Mouse (Mus musculus): Measurements from ENCODE around the gene Nphp3. TPM values are rescaled to one million over a fixed set of nuclear protein-coding genes. Genes with fewer than 3 reads are reported as not detected.

The Nphp3 gene
- total RNA-seq (2014; fragmentation: Nextera tagmentation), result not detected in 2 replicates
- 0.05 TPM in 1 of 2 replicates, not detected in the other for total RNA-seq (2017)
- not detected in 2 replicates for polyA plus RNA-seq (2012)

GRCm38 (mm10) chr9:104001921-104002859 is at the start of gene Nphp3:
TSS of gene Nphp3 (plus strand) at chr9:104002544.
- peak; percentile 84 for ATAC-seq (ENCODE audit: extremely low read depth, insufficient number of reproducible peaks, low FRiP score, poor library complexity, severe bottlenecking)

GRCm38 (mm10) chr9:103958722-103959121 is 43.6 kb upstream of the Nphp3 start:
- no peaks in the 10 kb centered on the region for H3K4me1 ChIP-seq (ENCODE audit: insufficient read depth, low read depth, low read length)

More at GRCm38 (mm10) chr9:104001921-104002859, at the start of gene Nphp3:
- H3K9me3 ChIP-seq (replicated peaks), result peaks cover 12% of the 10 kb centered on the region
- TF ChIP-seq TAL1 (conservative IDR thresholded peaks at IDR 0.05; ENCODE audit: low read depth, low read length), result no peak
- TF ChIP-seq CTCF (IDR thresholded peaks at IDR 0.05; ENCODE audit: low read depth, low read length), result no peak
- TF ChIP-seq GATA2 (IDR thresholded peaks at IDR 0.05; ENCODE audit: borderline replicate concordance, low read depth, low read length), result no peak
- no peak for TF ChIP-seq GATA1 (IDR thresholded peaks at IDR 0.05; ENCODE audit: borderline replicate concordance, low read length)
- TF ChIP-seq POLR2AphosphoS5 (IDR thresholded peaks at IDR 0.05; ENCODE audit: insufficient replicate concordance, low read depth, low read length), result no peak
- no peaks in the 10 kb centered on the region for H3K36me3 ChIP-seq (replicated peaks)
- DNase-seq (ENCODE audit: low spot score), result peak; percentile 1
- peaks cover 7% of the 10 kb centered on the region; the same call in 1 of the 2 replicates for H3K4me1 ChIP-seq (ENCODE audit: insufficient read depth, low read depth, low read length)
- H3K4me3 ChIP-seq (ENCODE audit: low read depth, low read length), result peak within 1 kb of the TSS; percentile 48; the same call in 1 of the 2 replicates
- peaks cover 4% of the 10 kb centered on the region; the same call in 1 of the 2 replicates for H3K27me3 ChIP-seq (ENCODE audit: insufficient read depth, low read length)

GRCm38 (mm10) chr9:103959989-103960388 is 42.4 kb upstream of the Nphp3 start:
- no peaks in the 10 kb centered on the region for H3K4me1 ChIP-seq (ENCODE audit: insufficient read depth, low read depth, low read length)
- H3K9me3 ChIP-seq (replicated peaks), result peaks cover 26% of the 10 kb centered on the region
- no peaks in the 10 kb centered on the region for H3K36me3 ChIP-seq (replicated peaks)
- DNase-seq (ENCODE audit: low spot score), result no peak
- no peak for ATAC-seq (ENCODE audit: extremely low read depth, insufficient number of reproducible peaks, low FRiP score, poor library complexity, severe bottlenecking)
- H3K27me3 ChIP-seq (ENCODE audit: insufficient read depth, low read length), result no peaks in the 10 kb centered on the region
- no peak overlapping the region for H3K4me3 ChIP-seq (ENCODE audit: low read depth, low read length)
- TF ChIP-seq TAL1 (conservative IDR thresholded peaks at IDR 0.05; ENCODE audit: low read depth, low read length), result no peak

More at GRCm38 (mm10) chr9:103958722-103959121, 43.6 kb upstream of the Nphp3 start:
- DNase-seq (ENCODE audit: low spot score) (no peak), ATAC-seq (ENCODE audit: extremely low read depth, insufficient number of reproducible peaks, low FRiP score, poor library complexity, severe bottlenecking) (no peak)
- H3K36me3 ChIP-seq (replicated peaks), result no peaks in the 10 kb centered on the region
- no peak overlapping the region for H3K4me3 ChIP-seq (ENCODE audit: low read depth, low read length)
- peaks cover 22% of the 10 kb centered on the region for H3K9me3 ChIP-seq (replicated peaks)
- H3K27me3 ChIP-seq (ENCODE audit: insufficient read depth, low read length), result no peaks in the 10 kb centered on the region
- TF ChIP-seq TAL1 (conservative IDR thresholded peaks at IDR 0.05; ENCODE audit: low read depth, low read length) (no peak), GATA2 (IDR thresholded peaks at IDR 0.05; ENCODE audit: borderline replicate concordance, low read depth, low read length) (no peak), GATA1 (IDR thresholded peaks at IDR 0.05; ENCODE audit: borderline replicate concordance, low read length) (no peak), CTCF (IDR thresholded peaks at IDR 0.05; ENCODE audit: low read depth, low read length) (no peak), POLR2AphosphoS5 (IDR thresholded peaks at IDR 0.05; ENCODE audit: insufficient replicate concordance, low read depth, low read length) (no peak)

- peak; percentile 34; the same call in 1 of the 2 replicates for ATAC-seq (ENCODE audit: extremely low read depth, insufficient number of reproducible peaks, low FRiP score, poor library complexity, severe bottlenecking)
- Histone ChIP-seq H3K4me1 (ENCODE audit: insufficient read depth, low read depth, low read length) (no peaks in the 10 kb centered on the region), H3K9me3 (replicated peaks) (no peaks in the 10 kb centered on the region), H3K27me3 (ENCODE audit: insufficient read depth, low read length) (no peaks in the 10 kb centered on the region), H3K4me3 (ENCODE audit: low read depth, low read length) (no peak overlapping the region), H3K36me3 (replicated peaks) (no peaks in the 10 kb centered on the region)
- DNase-seq (ENCODE audit: low spot score), result peak; percentile 6
- TF ChIP-seq TAL1 (conservative IDR thresholded peaks at IDR 0.05; ENCODE audit: low read depth, low read length) (no peak), GATA2 (IDR thresholded peaks at IDR 0.05; ENCODE audit: borderline replicate concordance, low read depth, low read length) (no peak), GATA1 (IDR thresholded peaks at IDR 0.05; ENCODE audit: borderline replicate concordance, low read length) (no peak), POLR2AphosphoS5 (IDR thresholded peaks at IDR 0.05; ENCODE audit: insufficient replicate concordance, low read depth, low read length) (no peak), CTCF (IDR thresholded peaks at IDR 0.05; ENCODE audit: low read depth, low read length) (no peak)
Observed at GRCm38 (mm10) chr9:103996496-103996895, 5.8 kb upstream of the Nphp3 start.

GRCm38 (mm10) chr9:104000601-104001000 is 1.7 kb upstream of the Nphp3 start:
- no peak overlapping the region for H3K4me3 ChIP-seq (ENCODE audit: low read depth, low read length)
- DNase-seq (ENCODE audit: low spot score), result no peak
- ATAC-seq (ENCODE audit: extremely low read depth, insufficient number of reproducible peaks, low FRiP score, poor library complexity, severe bottlenecking), result no peak
- H3K4me1 ChIP-seq (ENCODE audit: insufficient read depth, low read depth, low read length), result peaks cover 7% of the 10 kb centered on the region; the same call in 1 of the 2 replicates
- H3K36me3 ChIP-seq (replicated peaks), result no peaks in the 10 kb centered on the region
- peaks cover 4% of the 10 kb centered on the region; the same call in 1 of the 2 replicates for H3K27me3 ChIP-seq (ENCODE audit: insufficient read depth, low read length)
- peaks cover 12% of the 10 kb centered on the region for H3K9me3 ChIP-seq (replicated peaks)
- TF ChIP-seq TAL1 (conservative IDR thresholded peaks at IDR 0.05; ENCODE audit: low read depth, low read length) (no peak), POLR2AphosphoS5 (IDR thresholded peaks at IDR 0.05; ENCODE audit: insufficient replicate concordance, low read depth, low read length) (no peak), CTCF (IDR thresholded peaks at IDR 0.05; ENCODE audit: low read depth, low read length) (no peak), GATA2 (IDR thresholded peaks at IDR 0.05; ENCODE audit: borderline replicate concordance, low read depth, low read length) (no peak)

DNA sequence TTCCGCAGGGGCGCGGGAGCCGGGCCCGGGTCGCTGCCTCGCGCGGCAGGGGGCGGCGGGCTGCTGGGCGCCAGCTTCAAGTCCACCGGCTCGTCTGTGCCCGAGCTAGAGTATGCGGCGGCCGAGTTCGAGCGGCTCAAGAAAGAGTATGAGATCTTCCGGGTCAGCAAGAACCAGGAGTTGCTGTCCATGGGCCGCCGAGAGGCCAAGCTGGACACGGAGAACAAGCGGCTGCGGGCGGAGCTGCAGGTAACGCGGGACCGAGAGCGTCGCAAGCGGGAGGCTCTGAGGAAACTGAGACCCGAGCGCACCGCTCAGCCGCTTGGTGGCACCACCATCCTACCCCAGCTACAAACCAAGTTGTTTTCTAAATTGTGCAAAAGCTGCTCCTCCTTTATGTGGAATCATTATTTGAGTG is 578 bp downstream of the Nphp3 start:
- TF ChIP-seq GATA1 (IDR thresholded peaks at IDR 0.05; ENCODE audit: borderline replicate concordance, low read length) (no peak), POLR2AphosphoS5 (IDR thresholded peaks at IDR 0.05; ENCODE audit: insufficient replicate concordance, low read depth, low read length) (no peak), TAL1 (conservative IDR thresholded peaks at IDR 0.05; ENCODE audit: low read depth, low read length) (no peak), CTCF (IDR thresholded peaks at IDR 0.05; ENCODE audit: low read depth, low read length) (no peak), GATA2 (IDR thresholded peaks at IDR 0.05; ENCODE audit: borderline replicate concordance, low read depth, low read length) (no peak)
- DNase-seq (ENCODE audit: low spot score) (no peak), ATAC-seq (ENCODE audit: extremely low read depth, insufficient number of reproducible peaks, low FRiP score, poor library complexity, severe bottlenecking) (no peak)
- Histone ChIP-seq H3K4me1 (ENCODE audit: insufficient read depth, low read depth, low read length) (peaks cover 7% of the 10 kb centered on the region; the same call in 1 of the 2 replicates), H3K9me3 (replicated peaks) (peaks cover 12% of the 10 kb centered on the region), H3K36me3 (replicated peaks) (no peaks in the 10 kb centered on the region), H3K4me3 (ENCODE audit: low read depth, low read length) (peak overlapping the region; percentile 48; the same call in 1 of the 2 replicates), H3K27me3 (ENCODE audit: insufficient read depth, low read length) (peaks cover 4% of the 10 kb centered on the region; the same call in 1 of the 2 replicates)
